Mouse (Mus musculus) right cerebral cortex, adult 2 months (tissue): ENCODE results near the gene Sowaha.
A peak's percentile ranks its signal among the peaks of the same experiment; 100 is the strongest.

ENCODE experiments used
- DNase-seq, 2 experiments: peaks; one replicate each; pipeline ENCODE4 v3.0.0; 2021 to 2022; ENCODE audit warnings: low spot score in 2 of 2

Gene Sowaha

GRCm38 (mm10) chr11:53505026-53505663 lies 25.1 kb upstream of the Sowaha start:
- DNase-seq: no peak

GRCm38 (mm10) chr11:53504376-53504775 lies 24.3 kb upstream of the Sowaha start:
- DNase-seq: no peak

GRCm38 (mm10) chr11:53503738-53504137 lies 23.7 kb upstream of the Sowaha start:
- DNase-seq: no peak

GRCm38 (mm10) chr11:53502039-53502765 lies 22.1 kb upstream of the Sowaha start:
- DNase-seq: peak; percentile 58 to 60

- no peak for DNase-seq
These were observed 20.5 kb upstream of the Sowaha start for GRCm38 (mm10) chr11:53500569-53500968.

GRCm38 (mm10) chr11:53496946-53497345 lies 16.9 kb upstream of the Sowaha start:
- peak; percentile 63 to 67 for DNase-seq

GRCm38 (mm10) chr11:53495417-53495816 lies 15.3 kb upstream of the Sowaha start:
- no peak for DNase-seq

- no peak for DNase-seq
These were observed 13.3 kb upstream of the Sowaha start for GRCm38 (mm10) chr11:53493243-53493955.

- DNase-seq: no peak
These were observed 11.9 kb upstream of the Sowaha start for GRCm38 (mm10) chr11:53491954-53492401.

GRCm38 (mm10) chr11:53489421-53489820 lies 9.3 kb upstream of the Sowaha start:
- DNase-seq: no peak

GRCm38 (mm10) chr11:53489007-53489406 lies 8.9 kb upstream of the Sowaha start:
- no peak for DNase-seq

GRCm38 (mm10) chr11:53486822-53487594 lies 6.9 kb upstream of the Sowaha start:
- DNase-seq: peak in 1 of 2 experiments; percentile 48

GRCm38 (mm10) chr11:53486351-53486750 lies 6.3 kb upstream of the Sowaha start:
- no peak for DNase-seq

- no peak for DNase-seq
These were observed 5.6 kb upstream of the Sowaha start for GRCm38 (mm10) chr11:53485719-53486118.

GRCm38 (mm10) chr11:53483159-53483891 lies 3.3 kb upstream of the Sowaha start:
- DNase-seq: no peak

GRCm38 (mm10) chr11:53481088-53481730 lies 1.1 kb upstream of the Sowaha start:
- no peak for DNase-seq

- peak; percentile 41 to 57 for DNase-seq
These were observed 797 bp downstream of the Sowaha start for GRCm38 (mm10) chr11:53479171-53479782.

- peak; percentile 37 to 53 for DNase-seq
These were observed 1.5 kb downstream of the Sowaha start for GRCm38 (mm10) chr11:53478383-53479170.

- DNase-seq: no peak
These were observed 2.2 kb downstream of the Sowaha start for GRCm38 (mm10) chr11:53477833-53478232.
